Mouse (Mus musculus) lung, embryonic 14.5 days (tissue): ENCODE measurements around the gene Alcam. TPM values are rescaled to one million over a fixed set of nuclear protein-coding genes. Genes with fewer than 3 reads are reported as not detected.

Source experiments
- ATAC-seq: fragments of 200-750 bp; cut with Nextera tagmentation; 2 replicates; pipeline ENCODE4 v1.8.0; 2017; ENCODE audit warnings: mild to moderate bottlenecking, moderate TSS enrichment, moderate library complexity; ENCODE audit not compliant: insufficient read depth
- DNase-seq: peaks from one replicate; pipeline ENCODE4 v3.0.0-alpha.2; 2015
- H3K27ac ChIP-seq: fragments of 300-500 bp; sonication (generic); 2 replicates; pipeline ENCODE4 v1.5.1; 2014; ENCODE audit warnings: low read depth, mild to moderate bottlenecking, moderate library complexity
- H3K27me3 ChIP-seq: fragments of 300-500 bp; sonication (generic); 2 replicates; pipeline ENCODE4 v1.6.1; 2014; ENCODE audit warnings: low read length, control low read depth; ENCODE audit not compliant: insufficient read depth
- H3K36me3 ChIP-seq: fragments of 300-500 bp; sonication (generic); 2 replicates; pipeline ENCODE4 v1.6.1; 2014; ENCODE audit warnings: control low read depth; ENCODE audit not compliant: insufficient read depth
- H3K4me1 ChIP-seq: fragments of 300-500 bp; sonication (generic); 2 replicates; pipeline ENCODE4 v1.6.1; 2014; ENCODE audit warnings: antibody characterized with exemption, control low read depth; ENCODE audit not compliant: insufficient read depth
- H3K4me2 ChIP-seq: fragments of 300-500 bp; sonication (generic); 2 replicates; pipeline ENCODE4 v1.6.1; 2014; ENCODE audit warnings: mild to moderate bottlenecking
- H3K4me3 ChIP-seq: fragments of 300-500 bp; sonication (generic); 2 replicates; pipeline ENCODE4 v1.5.1; 2014; ENCODE audit warnings: low read depth, low read length
- H3K9ac ChIP-seq: fragments of 300-500 bp; sonication (generic); 2 replicates; pipeline ENCODE4 v1.6.1; 2014
- H3K9me3 ChIP-seq: fragments of 300-500 bp; sonication (generic); 2 replicates; pipeline ENCODE4 v1.6.1; 2016; ENCODE audit warnings: low read depth, low read length, control low read depth
- CTCF ChIP-seq: IDR thresholded peaks from 2 replicates; pipeline ENCODE4 v1.5.1; 2016; ENCODE audit warnings: antibody characterized with exemption, low read depth
- WGBS: fragments of 180-500 bp; shearing (Covaris S2); extraction: QIAGEN DNeasy Blood & Tissue Kit; methylation state at CpG from one replicate; pipeline ENCODE4 v1.1.7; 2014; 5-methylcytosine and 5-hydroxymethylcytosine counted together
- polyA plus RNA-seq: library from polyadenylated mRNA; unstranded; fragments of >200 nt; fragmentation: Nextera tagmentation; extraction: Ambion mirVana; gene quantifications from 2 replicates; pipeline ENCODE4 v1.2.1, GENCODE M21; 2014

Gene Alcam
- polyA plus RNA-seq, 1 experiment from 2014 or later = 52.0 TPM

- no peak for DNase-seq
- no peaks in the 10 kb centered on the region for H3K36me3 ChIP-seq
- no peak overlapping the region for H3K9ac ChIP-seq
- ATAC-seq = no peak
- TF ChIP-seq CTCF = no peak
- no peaks in the 10 kb centered on the region for H3K9me3 ChIP-seq
- H3K4me1 ChIP-seq = no peaks in the 10 kb centered on the region
- H3K27me3 ChIP-seq = no peaks in the 10 kb centered on the region
- no peak overlapping the region for H3K4me3 ChIP-seq
- H3K27ac ChIP-seq = no peak overlapping the region
- H3K4me2 ChIP-seq = no peak overlapping the region
- WGBS = 64% methylated on average over 2 of the region's 2 CpGs
These were observed 48.6 kb downstream of the Alcam start for GRCm38 (mm10) chr16:52405272-52405671.

GRCm38 (mm10) chr16:52399112-52399511, 54.8 kb downstream of the Alcam start:
- H3K27me3 ChIP-seq = no peaks in the 10 kb centered on the region
- no peaks in the 10 kb centered on the region for H3K36me3 ChIP-seq
- ATAC-seq = no peak
- H3K27ac ChIP-seq = no peak overlapping the region
- no peaks in the 10 kb centered on the region for H3K9me3 ChIP-seq
- WGBS = 77% methylated on average over 3 of the region's 3 CpGs
- H3K4me2 ChIP-seq = no peak overlapping the region
- H3K4me3 ChIP-seq = no peak overlapping the region
- TF ChIP-seq CTCF = no peak
- H3K9ac ChIP-seq = no peak overlapping the region
- DNase-seq = no peak
- no peaks in the 10 kb centered on the region for H3K4me1 ChIP-seq

GRCm38 (mm10) chr16:52386781-52387300, 67.0 kb downstream of the Alcam start:
- Histone ChIP-seq H3K4me2 (no peak overlapping the region), H3K4me3 (no peak overlapping the region), H3K36me3 (no peaks in the 10 kb centered on the region), H3K9me3 (no peaks in the 10 kb centered on the region), H3K27ac (no peak overlapping the region), H3K27me3 (no peaks in the 10 kb centered on the region), H3K4me1 (no peaks in the 10 kb centered on the region), H3K9ac (no peak overlapping the region)
- DNase-seq = no peak
- no peak for TF ChIP-seq CTCF
- 72% methylated on average over 5 of the region's 5 CpGs for WGBS
- ATAC-seq = no peak

- H3K36me3 ChIP-seq = no peaks in the 10 kb centered on the region
- H3K4me2 ChIP-seq = no peak overlapping the region
- 49% methylated on average over 13 of the region's 13 CpGs for WGBS
- DNase-seq = peak; percentile 38
- no peaks in the 10 kb centered on the region for H3K27me3 ChIP-seq
- TF ChIP-seq CTCF = no peak
- no peak for ATAC-seq
- H3K9ac ChIP-seq = no peak overlapping the region
- no peaks in the 10 kb centered on the region; the same call in 1 of the 2 replicates for H3K4me1 ChIP-seq
- H3K9me3 ChIP-seq = no peaks in the 10 kb centered on the region
- H3K4me3 ChIP-seq = no peak overlapping the region
- H3K27ac ChIP-seq = no peak overlapping the region
These were observed 70.3 kb downstream of the Alcam start for GRCm38 (mm10) chr16:52383456-52384185.

GRCm38 (mm10) chr16:52378811-52379597, 74.9 kb downstream of the Alcam start:
- no peaks in the 10 kb centered on the region for H3K36me3 ChIP-seq
- no peak for TF ChIP-seq CTCF
- peak; percentile 88 for DNase-seq

GRCm38 (mm10) chr16:52376827-52377226, 77.0 kb downstream of the Alcam start:
- H3K4me3 ChIP-seq = no peak overlapping the region
- no peaks in the 10 kb centered on the region for H3K36me3 ChIP-seq
- H3K27me3 ChIP-seq = no peaks in the 10 kb centered on the region
- no peaks in the 10 kb centered on the region for H3K9me3 ChIP-seq
- no peak for TF ChIP-seq CTCF
- no peak overlapping the region for H3K27ac ChIP-seq
- H3K9ac ChIP-seq = no peak overlapping the region
- no peak overlapping the region for H3K4me2 ChIP-seq
- no peaks in the 10 kb centered on the region; the same call in 1 of the 2 replicates for H3K4me1 ChIP-seq
- DNase-seq = no peak
- no peak for ATAC-seq
- 93% methylated on average over 2 of the region's 2 CpGs for WGBS

More at GRCm38 (mm10) chr16:52378811-52379597, 74.9 kb downstream of the Alcam start:
- ATAC-seq = peak; percentile 92
- WGBS = 25% methylated on average over 7 of the region's 7 CpGs
- no peak overlapping the region for H3K9ac ChIP-seq
- H3K27me3 ChIP-seq = no peaks in the 10 kb centered on the region
- 0 out of 2 replicates have a peak overlapping the region, but pooled peaks have one; percentile 46 for H3K27ac ChIP-seq
- no peak overlapping the region for H3K4me2 ChIP-seq
- H3K4me3 ChIP-seq = no peak overlapping the region
- H3K9me3 ChIP-seq = no peaks in the 10 kb centered on the region
- H3K4me1 ChIP-seq = no peaks in the 10 kb centered on the region; the same call in 1 of the 2 replicates

GRCm38 (mm10) chr16:52371956-52372355, 81.9 kb downstream of the Alcam start:
- DNase-seq (no peak), ATAC-seq (no peak)
- no peak overlapping the region for H3K4me3 ChIP-seq
- H3K9ac ChIP-seq = no peak overlapping the region
- WGBS = 55% methylated on average over 2 of the region's 2 CpGs
- no peak overlapping the region for H3K4me2 ChIP-seq
- no peaks in the 10 kb centered on the region for H3K36me3 ChIP-seq
- TF ChIP-seq CTCF = no peak
- H3K9me3 ChIP-seq = no peaks in the 10 kb centered on the region
- H3K27ac ChIP-seq = no peak overlapping the region
- H3K27me3 ChIP-seq = no peaks in the 10 kb centered on the region
- no peaks in the 10 kb centered on the region for H3K4me1 ChIP-seq
